Mouse (Mus musculus): Measurements from ENCODE around the gene Clybl.

Gene Clybl

DNA sequence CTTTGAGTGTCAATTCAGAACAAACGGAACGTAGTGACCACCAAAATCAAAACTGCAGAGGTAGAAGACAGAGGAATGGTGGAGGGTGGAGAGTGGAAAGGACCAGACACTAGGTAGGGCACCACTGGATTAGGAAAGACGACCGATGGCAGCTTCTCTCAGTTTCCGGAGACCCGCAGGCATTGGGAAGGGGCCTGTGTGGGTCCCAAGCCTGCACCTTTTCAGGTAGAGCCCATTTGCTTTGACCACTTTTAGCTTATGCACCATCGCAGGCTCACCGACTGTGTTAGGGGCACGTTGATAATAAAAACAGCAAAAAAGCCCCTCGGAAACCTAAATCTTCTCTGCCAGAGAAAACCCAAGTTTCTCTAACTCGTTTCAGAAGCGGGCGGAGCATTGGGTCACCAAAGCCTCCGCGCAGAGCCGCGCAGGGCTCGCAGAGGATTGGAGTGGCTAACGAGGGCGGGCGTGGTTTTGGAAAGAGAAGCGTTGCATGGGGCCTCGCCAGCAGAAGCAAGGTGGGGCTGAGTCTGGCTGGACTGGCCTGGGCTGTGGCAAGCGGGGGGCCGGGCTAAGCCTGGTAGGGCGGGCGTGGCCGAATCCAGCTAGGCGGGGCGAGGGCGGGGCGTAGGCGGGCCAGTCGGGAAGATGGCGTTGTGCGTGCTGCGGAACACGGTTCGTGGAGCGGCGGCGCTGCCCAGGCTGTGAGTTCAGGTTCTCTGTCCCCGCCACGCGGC is at the start of gene Clybl:
Gene Clybl, plus strand, starts transcription at position 627 of the 737 bp plus-strand sequence.
- peak; percentile 92 for DNase-seq (ENCODE audit: low spot score in 2 of 2)

DNA sequence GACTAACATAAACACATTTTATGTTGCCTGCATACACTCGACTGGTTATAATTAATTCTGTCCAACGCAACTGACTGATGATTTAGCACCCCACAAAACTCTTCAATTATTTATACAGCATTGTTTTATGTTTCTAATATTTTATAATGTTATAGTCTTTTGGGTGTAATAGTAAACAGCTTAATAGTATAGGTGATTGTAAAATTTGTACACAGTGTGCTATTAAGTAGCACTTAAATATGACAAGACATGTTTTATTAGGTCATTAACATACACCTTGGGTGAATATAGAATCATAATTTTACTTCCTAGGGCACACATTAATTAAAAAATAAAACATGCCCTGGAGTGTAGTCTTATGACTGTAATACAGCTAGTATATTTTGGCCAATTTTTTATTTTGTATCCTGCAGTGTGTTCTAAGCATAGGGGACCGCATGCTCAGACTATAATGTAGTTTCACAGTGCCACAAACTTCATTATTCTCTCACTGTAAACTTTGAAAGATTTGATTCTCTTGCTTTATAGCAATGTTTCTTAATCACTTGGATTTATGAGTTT is 45.1 kb upstream of the Clybl start:
- no peak for DNase-seq (ENCODE audit: low spot score in 2 of 2)

DNA sequence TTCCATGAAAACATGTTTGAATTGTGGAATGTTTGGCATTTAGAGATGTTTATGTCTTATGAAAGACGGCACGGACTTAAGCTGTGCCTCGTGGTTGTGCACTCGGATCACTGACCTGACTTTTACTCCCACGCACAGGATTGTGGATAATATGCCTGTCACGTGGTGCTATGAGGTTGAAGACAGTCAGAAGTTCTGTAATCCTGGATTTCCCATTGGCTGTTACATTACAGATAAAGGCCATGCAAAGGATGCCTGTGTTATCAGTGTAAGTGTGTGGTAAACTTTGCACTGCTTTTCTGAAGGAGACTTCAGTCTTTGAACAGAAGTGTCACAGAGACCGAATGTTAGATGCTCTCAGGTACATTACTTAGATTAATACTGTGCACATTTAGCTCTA is 44.3 kb upstream of the Clybl start:
- no peak for DNase-seq (ENCODE audit: low spot score in 2 of 2)

DNA sequence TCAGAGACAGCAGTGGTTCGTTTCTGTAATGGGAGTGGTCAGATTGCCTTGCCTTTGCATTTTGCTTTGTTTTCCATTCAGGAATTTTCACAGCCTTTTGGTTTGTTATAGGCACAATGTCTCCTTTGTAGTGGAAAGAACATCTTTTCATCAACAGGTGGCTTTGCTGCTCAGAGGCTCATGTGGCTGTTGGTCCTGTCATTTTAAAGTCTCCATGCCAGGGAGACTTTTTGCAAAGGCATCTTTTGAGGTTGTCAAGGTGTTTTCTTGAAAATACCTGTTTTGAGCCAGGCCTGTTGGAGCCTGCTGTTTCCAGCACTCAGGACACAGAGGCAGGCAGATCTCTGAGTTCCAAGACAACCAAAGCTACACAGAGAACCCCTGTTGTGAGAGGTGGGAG is 41.4 kb upstream of the Clybl start:
- no peak for DNase-seq (ENCODE audit: low spot score in 2 of 2)

DNA sequence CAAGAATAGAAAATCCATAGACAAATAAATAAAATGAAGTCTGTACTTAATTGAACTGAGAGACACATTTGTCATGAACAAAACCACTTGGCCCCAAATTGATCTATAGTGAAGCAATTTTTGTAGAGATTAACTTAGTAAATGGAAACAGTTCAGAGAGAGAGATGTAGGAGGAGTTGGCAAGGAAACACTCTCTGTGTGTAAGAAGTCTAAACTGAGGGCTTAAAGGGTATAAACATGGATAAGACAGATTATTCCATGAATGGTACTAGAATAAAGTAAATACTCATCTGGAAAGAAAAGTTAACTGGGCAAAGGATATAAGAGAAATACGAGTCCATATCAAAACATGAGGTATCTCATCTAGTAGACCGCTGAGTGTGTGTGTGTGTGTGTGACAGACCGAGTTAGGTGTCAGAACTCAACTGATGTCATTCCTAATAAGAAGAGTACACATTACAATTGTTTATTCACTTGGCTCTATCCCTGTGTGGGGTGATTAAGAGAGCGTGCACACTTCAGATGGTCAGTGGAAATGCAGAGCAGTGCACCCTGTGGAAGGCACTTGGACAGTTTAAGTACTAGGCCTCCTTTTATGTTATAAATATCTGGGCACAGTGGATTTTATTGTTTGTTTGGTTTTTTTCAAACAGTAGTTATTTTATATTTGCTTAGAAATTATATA is 37.8 kb upstream of the Clybl start:
- DNase-seq (ENCODE audit: low spot score in 2 of 2), result no peak

DNA sequence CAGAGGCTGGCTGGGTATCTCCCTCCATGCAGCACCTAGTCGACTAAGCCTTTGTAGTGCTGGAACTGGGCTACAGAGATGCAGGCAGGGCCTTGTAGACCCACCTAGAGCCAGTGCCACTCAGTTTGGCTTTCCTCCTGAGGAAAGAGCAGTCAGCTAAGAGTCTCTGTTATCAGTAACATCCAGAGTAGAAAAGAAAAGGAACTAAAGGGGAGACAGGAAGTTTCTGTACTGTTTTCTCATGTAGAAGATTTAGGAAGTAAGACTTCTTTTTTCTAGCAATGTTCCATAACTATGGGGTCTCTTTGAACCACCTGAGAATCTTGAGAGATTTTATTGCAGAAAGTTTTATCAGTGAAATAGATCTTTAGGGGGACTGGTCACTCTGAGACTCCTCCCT is 36.1 kb upstream of the Clybl start:
- DNase-seq (ENCODE audit: low spot score in 2 of 2), result no peak

DNA sequence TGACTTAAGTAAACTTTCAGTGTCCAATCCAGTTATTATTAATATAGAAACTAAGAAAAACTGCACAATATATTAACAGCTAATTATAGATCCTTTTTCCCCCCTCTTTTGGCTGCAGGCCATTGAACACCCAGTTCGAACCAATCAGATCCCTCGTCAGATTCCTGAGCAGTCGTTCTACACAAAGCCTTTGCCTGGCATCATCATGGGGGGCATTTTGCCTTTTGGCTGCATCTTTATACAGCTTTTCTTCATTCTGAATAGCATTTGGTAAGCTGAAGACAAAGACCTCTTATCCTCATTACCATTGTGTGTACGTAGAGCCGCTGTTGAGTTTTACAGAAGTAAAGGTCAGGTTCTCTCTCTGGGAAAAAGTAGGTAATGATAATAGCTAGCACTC is 30.9 kb upstream of the Clybl start:
- DNase-seq (ENCODE audit: low spot score in 2 of 2), result no peak

DNA sequence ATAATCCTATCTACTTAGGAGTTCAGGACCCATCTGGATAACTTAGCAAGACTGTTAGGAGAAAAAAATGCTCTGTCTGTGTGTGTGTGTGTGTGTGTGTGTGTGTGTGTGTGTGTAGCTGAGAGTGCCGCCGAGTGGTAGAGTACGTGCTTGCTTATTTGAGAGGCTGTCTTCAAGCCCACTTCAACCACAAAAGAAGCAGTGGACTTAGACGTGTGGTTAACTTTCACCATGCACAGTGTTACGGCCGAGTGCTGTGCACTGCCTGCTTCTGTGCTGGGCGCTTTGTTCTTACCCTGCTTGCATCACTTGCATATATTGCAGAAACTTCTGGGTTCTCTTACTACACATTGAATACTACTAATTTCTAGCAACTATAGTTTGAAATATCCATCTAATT is 23.8 kb upstream of the Clybl start:
- no peak for DNase-seq (ENCODE audit: low spot score in 2 of 2)

DNA sequence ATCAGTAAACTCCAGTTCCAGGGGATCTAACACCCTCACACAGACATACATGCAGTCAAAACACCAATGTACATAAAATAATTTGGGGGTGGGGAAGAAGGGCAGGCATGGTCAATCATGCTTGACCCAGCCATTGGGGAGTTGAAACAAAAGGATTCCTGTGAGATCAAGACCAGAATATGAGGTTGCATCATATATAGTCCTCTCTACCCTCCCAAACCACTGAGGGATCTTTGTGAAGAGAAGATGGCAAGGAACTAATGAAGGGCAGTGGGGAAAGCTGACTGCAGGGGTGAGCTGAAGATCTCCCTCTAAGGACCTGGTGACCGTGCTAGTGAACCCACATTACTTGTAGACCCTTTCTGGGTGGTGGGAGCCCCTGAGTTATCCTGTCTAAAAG is 20.6 kb upstream of the Clybl start:
- DNase-seq (ENCODE audit: low spot score in 2 of 2), result no peak

DNA sequence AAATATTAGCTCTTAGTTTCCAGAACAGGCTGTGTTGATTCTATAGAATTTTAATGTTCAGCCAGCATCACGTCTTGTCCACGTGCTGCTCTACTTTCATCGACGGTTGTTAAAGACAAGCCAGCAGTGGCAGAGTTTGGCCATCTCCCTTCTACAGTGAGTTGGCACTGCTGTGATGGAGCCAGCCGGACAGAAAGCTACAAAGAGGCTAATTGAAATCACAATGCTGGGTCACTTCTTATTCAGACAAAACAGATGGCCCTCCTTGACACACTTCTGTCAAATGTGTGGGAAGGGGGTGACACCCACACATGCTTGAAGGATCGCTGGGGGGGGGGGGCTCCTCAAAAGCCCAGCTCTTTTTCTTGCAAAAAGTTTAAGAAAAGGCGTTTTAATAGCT is 12.6 kb upstream of the Clybl start:
- no peak for DNase-seq (ENCODE audit: low spot score in 2 of 2)

DNA sequence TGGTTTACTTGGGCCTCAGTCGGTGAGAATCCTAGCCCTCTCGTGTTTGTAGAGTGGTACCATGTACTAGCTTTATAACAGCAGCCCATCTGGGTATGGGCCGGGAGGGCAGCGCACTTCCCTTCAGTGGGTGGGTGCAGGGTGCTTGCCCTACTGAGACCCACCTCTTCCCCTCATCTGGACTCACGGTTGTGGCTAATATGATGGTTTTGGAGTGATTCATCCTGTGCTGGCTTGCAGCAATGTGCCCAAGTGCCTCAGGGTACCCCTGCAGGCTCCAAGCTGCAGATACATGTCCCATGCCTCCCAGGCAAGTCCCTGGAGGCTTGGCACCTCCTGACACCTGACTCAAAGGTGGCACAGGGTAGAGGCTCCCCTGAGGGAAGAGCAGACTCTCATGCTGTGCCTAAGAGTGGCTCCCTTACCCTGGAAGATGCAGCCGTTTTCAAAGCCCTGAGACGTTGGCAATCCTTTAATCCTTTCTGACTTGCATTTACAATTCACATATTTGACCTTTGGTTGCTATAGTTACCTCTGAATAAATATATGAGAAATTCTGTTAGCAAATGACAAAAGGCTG is 11.2 kb upstream of the Clybl start:
- no peak for DNase-seq (ENCODE audit: low spot score in 2 of 2)

DNA sequence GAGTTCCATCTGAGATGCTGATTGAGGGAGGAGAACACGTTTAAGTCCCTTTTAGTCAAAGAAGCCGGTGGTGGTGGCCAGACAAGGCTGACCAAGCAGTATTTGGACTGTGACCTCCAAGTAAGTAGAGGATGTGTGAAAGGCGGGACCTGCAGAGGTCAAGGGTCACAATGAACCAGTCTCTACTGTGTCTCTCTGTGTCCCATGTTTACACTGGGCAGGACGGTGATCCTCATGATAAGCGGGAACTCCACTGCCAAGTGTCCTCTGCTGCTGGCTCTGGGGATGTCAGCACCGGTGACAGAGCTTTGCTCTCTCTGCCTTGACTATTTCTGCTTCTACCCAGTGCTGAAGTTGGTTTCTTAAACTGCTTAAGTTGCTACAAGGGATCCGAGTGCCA is 10.5 kb upstream of the Clybl start:
- DNase-seq (ENCODE audit: low spot score in 2 of 2), result no peak

DNA sequence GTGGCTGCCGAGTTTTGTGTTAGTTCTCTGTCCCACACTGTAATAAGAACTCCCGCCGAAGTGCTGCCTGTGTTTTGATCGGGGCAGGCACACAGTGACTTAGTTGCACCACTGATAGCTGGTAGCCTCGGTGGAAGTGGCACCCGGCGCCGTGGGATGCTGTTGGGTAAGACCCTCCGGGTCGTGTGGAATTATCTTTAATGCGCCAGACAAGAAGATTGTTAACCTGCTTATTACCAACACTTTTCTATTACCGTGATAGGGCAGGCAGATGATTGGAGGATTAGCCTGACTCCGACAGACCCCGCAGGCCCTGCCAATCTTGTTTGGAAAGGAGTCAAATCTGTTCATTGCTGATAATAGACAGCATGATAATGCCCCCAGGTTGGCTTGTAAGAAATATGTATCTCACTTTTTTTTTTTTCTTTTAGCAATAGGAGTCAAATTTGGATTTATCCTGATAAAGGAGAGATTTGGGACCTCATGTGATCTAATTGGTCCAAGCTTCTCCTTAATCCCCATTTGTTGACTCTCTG is 5.2 kb upstream of the Clybl start:
- DNase-seq (ENCODE audit: low spot score in 2 of 2), result no peak

DNA sequence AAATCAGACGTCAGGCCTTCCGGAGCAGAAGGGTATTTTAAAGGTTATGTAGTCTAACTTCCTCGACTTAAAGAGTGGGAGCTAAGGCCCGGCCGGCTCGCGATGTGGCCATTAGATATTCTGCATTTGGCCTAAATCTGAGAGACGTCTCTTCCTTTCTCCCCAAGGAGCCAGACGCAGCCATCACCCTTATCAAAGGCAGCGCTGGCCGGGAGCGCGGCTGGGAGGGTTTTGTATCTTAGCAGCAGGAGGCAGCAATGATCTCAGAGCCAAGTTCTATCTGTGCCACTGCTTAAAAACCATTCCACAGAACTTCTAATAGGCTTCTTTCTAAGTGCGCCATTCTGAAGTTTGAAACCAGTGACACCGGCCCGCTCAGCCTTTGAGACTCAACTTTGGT is 2.2 kb upstream of the Clybl start:
- DNase-seq (ENCODE audit: low spot score in 2 of 2), result no peak

DNA sequence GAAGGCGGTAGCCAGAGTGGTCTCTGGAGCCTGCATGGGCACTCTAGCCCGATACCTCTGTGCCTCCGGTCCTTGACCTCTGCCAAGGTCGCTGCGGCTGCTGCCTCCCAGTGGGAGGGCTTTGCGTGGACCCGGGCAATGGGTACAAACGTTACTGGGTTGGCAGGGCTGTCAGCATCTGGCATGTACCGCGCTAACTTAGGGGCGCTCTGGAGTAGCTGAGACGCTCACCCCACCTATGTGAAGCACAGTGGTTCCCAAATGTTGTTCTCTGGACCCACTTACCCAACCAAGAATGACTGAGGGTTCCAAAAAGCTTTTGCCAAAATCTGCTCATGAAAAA is 282 bp downstream of the Clybl start:
- DNase-seq (ENCODE audit: low spot score in 2 of 2), result no peak

DNA sequence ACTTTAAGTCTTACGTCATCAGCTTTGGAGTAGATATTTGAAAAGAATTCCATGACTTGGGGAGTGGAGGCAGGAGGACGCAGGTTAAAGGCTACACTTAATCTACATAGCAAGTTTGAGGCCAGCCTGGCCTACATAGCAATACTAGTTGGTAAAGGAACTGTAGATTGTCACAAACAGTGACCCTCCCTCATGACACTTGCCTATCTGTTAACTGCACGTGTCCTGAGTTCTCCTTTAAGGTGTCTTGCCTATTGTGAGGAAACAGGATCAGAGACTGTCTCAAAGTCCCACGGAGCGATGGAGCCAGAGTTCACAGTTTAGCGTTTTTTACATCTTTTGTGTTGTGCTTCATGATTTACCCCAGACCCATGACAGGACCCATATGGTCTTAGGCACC is 716 bp downstream of the Clybl start:
- no peak for DNase-seq (ENCODE audit: low spot score in 2 of 2)

DNA sequence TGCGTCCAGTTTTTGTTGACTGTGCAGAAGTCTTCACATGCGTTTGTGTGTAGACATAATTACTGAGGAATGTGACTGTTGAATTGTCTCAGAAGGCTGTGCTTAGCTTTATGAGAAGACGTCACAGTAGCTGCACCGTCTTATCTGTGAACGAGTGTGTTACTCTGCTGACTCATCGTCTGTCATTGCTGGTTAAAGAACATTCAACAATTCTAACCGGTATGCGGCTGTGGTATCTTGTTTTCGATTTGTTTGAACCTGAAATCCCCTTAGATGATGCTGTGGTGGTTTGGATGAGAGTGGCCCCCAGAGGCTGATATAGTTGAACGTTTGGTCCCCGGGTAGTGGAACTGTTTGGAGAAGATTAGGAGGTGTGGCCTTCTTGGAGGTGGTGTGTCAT is 2.5 kb downstream of the Clybl start:
- peak in 1 of 2 experiments; percentile 18 for DNase-seq (ENCODE audit: low spot score in 2 of 2)

DNA sequence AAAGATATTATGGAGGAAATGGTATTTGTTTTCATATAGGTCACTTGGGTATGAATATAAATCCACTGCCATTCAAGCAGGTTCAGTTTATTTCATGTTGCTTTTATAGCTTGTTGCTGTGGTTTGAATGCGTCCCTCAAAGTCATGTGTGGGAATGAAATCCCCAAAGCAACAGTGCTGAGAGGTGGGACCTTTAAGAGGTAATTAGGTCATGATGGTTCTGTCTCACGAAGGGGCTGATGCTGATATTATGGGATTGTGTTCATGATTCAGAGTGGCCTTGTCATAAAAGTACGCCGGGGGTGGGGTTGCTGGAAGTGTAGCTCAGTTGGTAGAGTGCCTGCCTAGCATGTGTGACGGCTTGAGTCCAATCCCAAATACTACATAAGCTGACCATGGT is 6.7 kb downstream of the Clybl start:
- no peak for DNase-seq (ENCODE audit: low spot score in 2 of 2)

DNA sequence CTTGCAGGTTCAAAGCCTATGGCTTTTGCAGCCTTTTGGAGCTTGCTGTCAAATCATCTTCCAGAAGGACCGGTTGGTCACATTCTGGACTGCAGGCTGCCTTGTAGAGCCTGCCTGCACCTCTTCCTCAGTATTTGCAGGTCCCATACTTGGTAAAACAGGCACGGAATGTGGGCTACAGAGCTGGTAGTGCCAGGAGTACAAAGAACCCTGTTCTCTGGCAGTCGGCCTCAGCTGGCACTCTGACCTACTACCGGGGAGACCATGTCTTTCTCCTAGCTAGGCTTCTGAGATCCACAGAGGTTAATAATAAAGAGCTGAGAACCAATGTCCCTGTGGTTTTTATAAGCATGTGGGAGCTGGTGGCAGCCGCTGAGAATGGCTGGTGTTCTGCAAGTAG is 8.4 kb downstream of the Clybl start:
- DNase-seq (ENCODE audit: low spot score in 2 of 2), result no peak

DNA sequence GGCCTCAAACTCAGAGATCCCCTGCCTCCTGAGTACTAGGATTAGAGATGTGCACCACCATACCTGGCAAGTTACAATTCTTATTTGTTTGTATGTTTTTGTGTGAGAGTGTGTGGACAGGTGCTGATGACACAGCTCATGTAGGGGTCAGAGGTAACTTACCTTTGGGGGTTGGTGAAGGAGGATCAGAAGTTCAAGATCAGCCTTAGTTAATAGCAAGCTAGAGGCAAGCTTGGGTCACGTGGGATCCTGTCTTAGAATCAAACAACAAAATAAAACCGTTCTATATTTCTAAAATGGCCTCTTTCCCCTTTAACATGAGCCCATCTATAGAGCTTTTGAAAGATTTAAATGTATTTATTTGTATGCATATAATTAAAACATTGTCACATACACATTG is 9.0 kb downstream of the Clybl start:
- no peak for DNase-seq (ENCODE audit: low spot score in 2 of 2)

DNA sequence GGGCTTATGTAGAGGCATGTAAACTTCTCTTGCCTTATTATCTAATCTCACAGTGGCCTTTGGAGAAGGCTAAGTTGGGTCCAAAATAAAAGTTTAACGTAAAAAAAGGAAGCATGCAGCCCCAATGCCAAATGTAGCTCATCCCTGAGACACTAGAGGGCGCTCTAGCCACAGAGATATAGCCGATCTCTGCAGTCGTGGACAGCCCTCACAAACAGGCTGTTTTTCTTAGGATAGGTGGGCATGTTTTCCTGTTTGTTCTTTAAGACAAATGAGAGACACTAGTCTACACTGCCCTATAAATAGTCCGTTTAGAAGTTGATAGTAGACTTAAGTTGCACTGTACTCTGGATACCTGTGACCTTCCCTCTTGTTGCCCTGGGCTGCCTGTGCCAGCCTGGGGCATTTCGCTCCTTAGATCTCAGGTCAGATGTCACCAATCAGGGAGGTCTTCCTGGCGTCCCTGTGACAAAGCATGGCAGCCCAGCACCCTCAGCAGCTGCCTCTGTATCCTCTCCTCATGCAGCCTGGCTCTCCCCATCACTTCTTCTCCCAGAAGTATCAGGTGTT is 9.5 kb downstream of the Clybl start:
- peak; percentile 47 to 49 for DNase-seq (ENCODE audit: low spot score in 2 of 2)

DNA sequence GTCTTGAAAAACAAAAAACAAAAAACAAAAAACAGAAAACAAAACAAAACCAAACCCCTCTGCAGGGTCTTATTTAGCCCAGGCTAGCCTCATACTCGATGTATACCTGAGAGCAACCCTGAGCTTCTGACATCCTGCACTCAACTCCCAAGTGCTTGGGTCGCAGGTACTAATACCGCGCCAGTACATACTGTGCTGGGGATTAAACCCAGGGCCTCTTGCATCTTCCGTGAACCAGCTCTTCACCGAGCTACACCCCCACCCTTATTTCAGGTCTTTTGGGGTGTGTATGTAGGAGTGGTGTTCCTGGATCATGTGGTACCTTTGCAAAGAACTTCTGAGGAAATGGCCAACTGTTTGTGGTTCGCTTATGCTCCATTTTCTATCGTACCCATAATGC is 13.1 kb downstream of the Clybl start:
- DNase-seq (ENCODE audit: low spot score in 2 of 2), result no peak

DNA sequence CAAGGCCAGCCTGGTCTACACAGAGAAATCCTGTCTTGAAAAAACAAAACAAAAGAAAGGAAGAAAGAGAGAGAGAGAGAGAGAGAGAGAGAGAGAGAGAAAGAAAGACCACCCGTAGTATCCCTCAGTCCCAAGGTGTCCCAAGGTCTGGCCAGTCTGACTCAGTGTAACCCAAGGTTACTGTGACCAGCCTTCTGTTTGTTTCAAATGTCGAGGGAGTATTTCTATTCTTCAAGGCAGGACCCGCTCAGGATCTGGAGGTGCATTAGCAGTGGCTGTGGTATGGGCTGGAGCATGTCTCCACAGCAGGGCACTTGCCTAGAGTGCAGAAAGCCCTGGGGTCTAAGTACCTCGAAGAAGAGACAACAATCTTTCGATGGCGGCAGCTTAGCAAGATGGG is 15.3 kb downstream of the Clybl start:
- DNase-seq (ENCODE audit: low spot score in 2 of 2), result no peak

Data from spleen, postnatal 36 days (tissue).